Mouse (Mus musculus) T-helper 2 cell (primary cell): ENCODE results near the gene Nkd1.

Source experiments
- in situ Hi-C: fragments of 300-600 bp; cut with MboI, MseI; formaldehyde crosslinking; loops from one replicate; pipeline ENCODE4 v1.15.1; 2025; ENCODE audit warnings: high pct_unique_total_duplicates

Gene Nkd1

GRCm38 (mm10) chr8:88609036-88609435, 87.9 kb downstream of the Nkd1 start:
- in situ Hi-C loops = no loop called here

- in situ Hi-C loops = no loop called here
Measured at GRCm38 (mm10) chr8:88610271-88610670, 89.1 kb downstream of the Nkd1 start.

- in situ Hi-C loops = no loop called here
Measured at GRCm38 (mm10) chr8:88614981-88615380, 93.8 kb downstream of the Nkd1 start.

- in situ Hi-C loops = no loop called here
Measured at GRCm38 (mm10) chr8:88618612-88619011, 97.5 kb downstream of the Nkd1 start.

GRCm38 (mm10) chr8:88619513-88619912, 98.4 kb downstream of the Nkd1 start:
- in situ Hi-C loops = no loop called here

GRCm38 (mm10) chr8:88620931-88621330, 99.8 kb downstream of the Nkd1 start:
- in situ Hi-C loops = loop anchor here (10.0 kb wide), 1 partner anchor 236 kb away; no protein-coding TSS in a partner anchor

GRCm38 (mm10) chr8:88621408-88621807, 100.3 kb downstream of the Nkd1 start:
- in situ Hi-C loops = loop anchor here (10.0 kb wide), 1 partner anchor 237 kb away; no protein-coding TSS in a partner anchor

GRCm38 (mm10) chr8:88623351-88623750, 102.2 kb downstream of the Nkd1 start:
- in situ Hi-C loops = loop anchor here (10.0 kb wide), 1 partner anchor 239 kb away; no protein-coding TSS in a partner anchor

GRCm38 (mm10) chr8:88624276-88624675, 103.1 kb downstream of the Nkd1 start:
- in situ Hi-C loops = loop anchor here (10.0 kb wide), 1 partner anchor 239 kb away; no protein-coding TSS in a partner anchor

- in situ Hi-C loops = loop anchor here (10.0 kb wide), 1 partner anchor 242 kb away; no protein-coding TSS in a partner anchor
Measured at GRCm38 (mm10) chr8:88626433-88626832, 105.3 kb downstream of the Nkd1 start.

- in situ Hi-C loops = loop anchor here (10.0 kb wide), 1 partner anchor 242 kb away; no protein-coding TSS in a partner anchor
Measured at GRCm38 (mm10) chr8:88626940-88627264, 105.7 kb downstream of the Nkd1 start.

GRCm38 (mm10) chr8:88627265-88627991, 106.3 kb downstream of the Nkd1 start:
- in situ Hi-C loops = loop anchor here (10.0 kb wide), 1 partner anchor 243 kb away; no protein-coding TSS in a partner anchor

- in situ Hi-C loops = loop anchor here (10.0 kb wide), 1 partner anchor 243 kb away; no protein-coding TSS in a partner anchor
Measured at GRCm38 (mm10) chr8:88628001-88628774, 107.0 kb downstream of the Nkd1 start.

GRCm38 (mm10) chr8:88630225-88630624, 109.1 kb downstream of the Nkd1 start:
- in situ Hi-C loops = loop anchor here (5.0 kb wide), 1 partner anchor 62 kb away; no protein-coding TSS in a partner anchor

- in situ Hi-C loops = loop anchor here (5.0 kb wide), 1 partner anchor 61 kb away; no protein-coding TSS in a partner anchor
Measured at GRCm38 (mm10) chr8:88631081-88631480, 109.9 kb downstream of the Nkd1 start.

GRCm38 (mm10) chr8:88633343-88633765, 112.2 kb downstream of the Nkd1 start:
- in situ Hi-C loops = loop anchor here (5.0 kb wide), 1 partner anchor 59 kb away; no protein-coding TSS in a partner anchor

- in situ Hi-C loops = no loop called here
Measured at GRCm38 (mm10) chr8:88635474-88636397, 114.6 kb downstream of the Nkd1 start, which contains the start of gene Snx20. Gene Snx20, minus strand, starts transcription at chr8:88636128.

GRCm38 (mm10) chr8:88637092-88638000, 116.2 kb downstream of the Nkd1 start:
- in situ Hi-C loops = no loop called here

- in situ Hi-C loops = no loop called here
Measured at GRCm38 (mm10) chr8:88638908-88639307, 117.8 kb downstream of the Nkd1 start.
